Mouse (Mus musculus) CH12.LX (cell line): Measurements from ENCODE around the gene Tlr2.
"Not testable (repeated sequence)": the region's sequence is repeated elsewhere in the genome, so short reads cannot be mapped to it uniquely, and the experiment has no call there.

Source experiments
- CTCF ChIP-seq, 2 experiments: IDR thresholded peaks in 1 of 2; conservative IDR thresholded peaks in 1 of 2; 2 replicates each; pipeline ENCODE4 v1.5.1; 2011 to 2012; ENCODE audit warnings: low read depth in 2 of 2, low read length in 2 of 2, improper control_type of control experiment in 1 of 2, inconsistent platforms in 1 of 2, mild to moderate bottlenecking in 1 of 2, moderate library complexity in 1 of 2
- E2F4 ChIP-seq: IDR thresholded peaks from 2 replicates; pipeline ENCODE4 v1.6.1; 2011; ENCODE audit warnings: low read depth, low read length, improper control_type of control experiment; ENCODE audit not compliant: insufficient replicate concordance
- EP300 ChIP-seq: IDR thresholded peaks from 2 replicates; pipeline ENCODE4 v1.6.1; 2011; ENCODE audit warnings: low read length, improper control_type of control experiment
- MAFK ChIP-seq: IDR thresholded peaks from 2 replicates; pipeline ENCODE4 v1.6.1; 2011; ENCODE audit warnings: low read length, improper control_type of control experiment; ENCODE audit not compliant: insufficient replicate concordance
- MAX ChIP-seq: IDR thresholded peaks from 2 replicates; pipeline ENCODE4 v1.6.1; 2011; ENCODE audit warnings: low read length, improper control_type of control experiment
- MEF2A ChIP-seq: IDR thresholded peaks from 2 replicates; pipeline ENCODE4 v1.6.1; 2014; ENCODE audit warnings: low read depth, mild to moderate bottlenecking, inconsistent platforms, low read length, improper control_type of control experiment, borderline replicate concordance
- MYC ChIP-seq: IDR thresholded peaks from 2 replicates; pipeline ENCODE4 v1.6.1; 2011; ENCODE audit warnings: low read depth, mild to moderate bottlenecking, improper control_type of control experiment, low read length
- POLR2A ChIP-seq: IDR thresholded peaks from 2 replicates; pipeline ENCODE4 v1.6.1; 2011; ENCODE audit warnings: low read depth, mild to moderate bottlenecking, improper control_type of control experiment, low read length
- RCOR1 ChIP-seq: conservative IDR thresholded peaks from 2 replicates; pipeline ENCODE4 v1.6.1; 2012; ENCODE audit warnings: low read depth, mild to moderate bottlenecking, inconsistent platforms, low read length, improper control_type of control experiment
- SIN3A ChIP-seq: IDR thresholded peaks from 2 replicates; pipeline ENCODE4 v1.6.1; 2012; ENCODE audit warnings: low read length, improper control_type of control experiment, inconsistent platforms
- UBTF ChIP-seq: IDR thresholded peaks from 2 replicates; pipeline ENCODE4 v1.6.1; 2012; ENCODE audit warnings: low read depth, mild to moderate bottlenecking, inconsistent platforms, low read length, improper control_type of control experiment, moderate library complexity
- ZMIZ1 ChIP-seq: IDR thresholded peaks from 2 replicates; pipeline ENCODE4 v1.6.1; 2012; ENCODE audit warnings: low read depth, mild to moderate bottlenecking, inconsistent platforms, low read length, improper control_type of control experiment
- ZNF384 ChIP-seq: IDR thresholded peaks from 2 replicates; pipeline ENCODE4 v1.6.1; 2012; ENCODE audit warnings: low read depth, low read length, improper control_type of control experiment, inconsistent platforms

GRCm38 (mm10) chr3:83871559-83871958 lies 30.0 kb upstream of the Tlr2 start:
- not testable (repeated sequence) for TF ChIP-seq CTCF (conservative IDR thresholded peaks at IDR 0.05 in 1 of 2, IDR thresholded peaks at IDR 0.05 in 1 of 2; ENCODE audit: low read depth in 2 of 2, low read length in 2 of 2); EP300; UBTF; MAX; POLR2A; MAFK; MYC; ZMIZ1; E2F4; MEF2A; SIN3A; RCOR1; ZNF384
